Mouse (Mus musculus) forebrain, embryonic 13.5 days (tissue): ENCODE measurements at regions not wholly inside any gene's neighbourhood (a gene's known extent, or its start where the extent isn't known, plus 50 kb on each side); places are given as distances from the start of the nearest gene placed in this dataset.

Source experiments
- ATAC-seq: fragments of 200-750 bp; cut with Nextera tagmentation; 2 replicates; pipeline ENCODE4 v1.8.0; 2017
- H3K27ac ChIP-seq: fragments of 300-500 bp; sonication (generic); 2 replicates; pipeline ENCODE4 v1.5.1; 2015; ENCODE audit warnings: inconsistent platforms, mild to moderate bottlenecking, moderate library complexity
- H3K27me3 ChIP-seq: fragments of 300-500 bp; sonication (generic); 2 replicates; pipeline ENCODE4 v1.6.1; 2015; ENCODE audit warnings: mild to moderate bottlenecking, inconsistent platforms
- H3K36me3 ChIP-seq: fragments of 300-500 bp; sonication (generic); 2 replicates; pipeline ENCODE4 v1.6.1; 2015; ENCODE audit warnings: mild to moderate bottlenecking, inconsistent platforms; ENCODE audit not compliant: poor library complexity, severe bottlenecking
- H3K4me1 ChIP-seq: fragments of 300-500 bp; sonication (generic); 2 replicates; pipeline ENCODE4 v1.6.1; 2015; ENCODE audit warnings: inconsistent platforms
- H3K4me2 ChIP-seq: fragments of 300-500 bp; sonication (generic); 2 replicates; pipeline ENCODE4 v1.6.1; 2015; ENCODE audit warnings: inconsistent platforms, mild to moderate bottlenecking, moderate library complexity
- H3K4me3 ChIP-seq: fragments of 300-500 bp; sonication (generic); 2 replicates; pipeline ENCODE4 v1.5.1; 2015; ENCODE audit warnings: mild to moderate bottlenecking, inconsistent platforms
- H3K9ac ChIP-seq: fragments of 300-500 bp; sonication (generic); 2 replicates; pipeline ENCODE4 v1.6.1; 2015; ENCODE audit warnings: mild to moderate bottlenecking, inconsistent platforms
- H3K9me3 ChIP-seq: fragments of 300-500 bp; sonication (generic); replicated peaks from 2 replicates; pipeline ENCODE4 v1.6.1; 2016; ENCODE audit warnings: inconsistent platforms
- WGBS: fragments of 180-500 bp; shearing (Covaris S2); methylation state at CpG from one replicate; pipeline ENCODE4 v1.1.7; 2015; 5-methylcytosine and 5-hydroxymethylcytosine counted together

GRCm38 (mm10) chr3:118418981-118419380 lies 142.9 kb upstream of the Dpyd start:
- H3K36me3 ChIP-seq = no peaks in the 10 kb centered on the region
- H3K27me3 ChIP-seq = no peaks in the 10 kb centered on the region
- 86% methylated on average over 3 of the region's 3 CpGs for WGBS
- H3K4me2 ChIP-seq = no peak overlapping the region
- H3K9ac ChIP-seq = no peak overlapping the region
- no peaks in the 10 kb centered on the region for H3K4me1 ChIP-seq
- no peak overlapping the region for H3K4me3 ChIP-seq
- no peaks in the 10 kb centered on the region for H3K9me3 ChIP-seq
- no peak for ATAC-seq
- H3K27ac ChIP-seq = no peak overlapping the region

- no peak for ATAC-seq
- Histone ChIP-seq H3K27ac (no peak overlapping the region), H3K9ac (no peak overlapping the region), H3K9me3 (no peaks in the 10 kb centered on the region), H3K27me3 (0 out of 2 replicates have a peak, but pooled peaks cover 3% of the 10 kb centered on the region), H3K36me3 (no peaks in the 10 kb centered on the region), H3K4me1 (peaks cover 9% of the 10 kb centered on the region), H3K4me3 (no peak overlapping the region), H3K4me2 (no peak overlapping the region)
- 30% methylated on average over 3 of the region's 3 CpGs for WGBS
Observed at GRCm38 (mm10) chr3:118421701-118422100, 140.2 kb upstream of the Dpyd start.

- no peak for ATAC-seq
- Histone ChIP-seq H3K4me3 (peak overlapping the region; percentile 32), H3K9me3 (no peaks in the 10 kb centered on the region), H3K36me3 (no peaks in the 10 kb centered on the region), H3K27ac (no peak overlapping the region), H3K9ac (peak overlapping the region; percentile 52), H3K27me3 (peaks cover 3% of the 10 kb centered on the region; the same call in 1 of the 2 replicates), H3K4me1 (peaks cover 17% of the 10 kb centered on the region), H3K4me2 (peak overlapping the region; percentile 60)
- WGBS = 3% methylated on average over 19 of the region's 19 CpGs
Observed at GRCm38 (mm10) chr3:118425748-118426147, 136.2 kb upstream of the Dpyd start.

DNA sequence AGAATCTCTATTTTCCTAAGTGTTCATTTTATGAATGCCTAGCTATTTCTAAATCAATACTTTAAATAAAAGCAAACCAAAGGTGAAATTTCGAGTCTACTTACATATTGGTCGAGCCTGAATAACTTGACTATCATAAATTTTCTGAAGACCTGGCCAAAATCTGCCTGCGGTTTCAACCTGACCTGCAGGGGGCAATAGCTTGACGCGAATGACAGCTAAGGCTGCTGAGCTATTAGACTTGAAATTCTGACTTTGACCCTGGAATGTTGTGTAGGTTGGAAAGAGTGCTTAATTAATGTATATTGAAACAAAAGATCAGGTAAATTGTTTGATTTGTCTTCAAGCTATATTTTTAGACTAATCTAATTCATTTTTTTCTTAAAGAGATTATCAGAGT lies 133.4 kb upstream of the Dpyd start:
- Histone ChIP-seq H3K27ac (no peak overlapping the region), H3K4me1 (peaks cover 25% of the 10 kb centered on the region), H3K9me3 (no peaks in the 10 kb centered on the region), H3K9ac (no peak overlapping the region), H3K4me2 (no peak overlapping the region), H3K4me3 (no peak overlapping the region), H3K36me3 (no peaks in the 10 kb centered on the region), H3K27me3 (peaks cover 13% of the 10 kb centered on the region)
- no peak for ATAC-seq
- WGBS = 5% methylated on average over 5 of the region's 5 CpGs

DNA sequence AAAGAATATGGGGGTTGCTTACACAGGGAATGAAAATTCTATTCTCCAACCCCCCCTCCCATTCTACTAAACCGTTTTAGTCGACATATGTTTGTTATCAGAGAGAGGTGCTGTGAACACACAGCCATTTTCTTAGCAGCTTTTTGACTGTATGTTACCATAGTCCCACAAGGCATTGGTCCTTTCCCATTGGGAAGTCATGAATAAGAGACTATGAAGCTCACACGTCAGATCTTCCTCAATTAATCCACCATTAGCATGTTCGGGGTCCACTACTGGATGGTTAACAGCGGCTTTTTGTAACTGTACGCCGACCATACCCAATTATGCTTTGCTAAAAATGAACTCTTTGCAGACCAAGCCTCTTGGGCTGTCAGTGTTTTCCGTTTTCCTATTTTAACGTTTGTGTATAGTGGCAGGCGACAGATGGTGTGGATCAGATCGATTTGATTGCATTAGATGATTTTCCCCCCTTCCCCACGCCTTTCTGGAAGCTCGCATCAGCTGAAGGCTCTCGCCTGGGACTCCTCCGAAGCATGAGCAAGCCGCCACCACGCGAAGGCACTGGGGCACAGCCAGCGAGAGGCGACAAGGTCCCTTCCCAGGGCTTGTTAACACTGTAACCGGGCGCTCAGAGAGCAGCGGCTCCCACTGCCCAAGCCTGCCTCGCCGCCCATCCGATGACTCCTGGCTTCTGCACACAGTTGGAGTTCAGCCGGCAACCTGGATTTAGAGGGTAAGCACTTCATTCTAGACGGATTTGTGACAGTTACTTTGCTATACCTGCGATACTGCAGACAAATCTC lies 131.9 kb upstream of the Dpyd start:
- peak overlapping the region; percentile 77 for H3K9ac ChIP-seq
- no peaks in the 10 kb centered on the region for H3K9me3 ChIP-seq
- peak; percentile 69 for ATAC-seq
- H3K4me1 ChIP-seq = peaks cover 34% of the 10 kb centered on the region
- H3K4me3 ChIP-seq = peak overlapping the region; percentile 54
- H3K36me3 ChIP-seq = no peaks in the 10 kb centered on the region
- H3K27ac ChIP-seq = peak overlapping the region; percentile 90
- peak overlapping the region; percentile 96 for H3K4me2 ChIP-seq
- peaks cover 11% of the 10 kb centered on the region for H3K27me3 ChIP-seq
- WGBS = 4% methylated on average over 29 of the region's 29 CpGs

DNA sequence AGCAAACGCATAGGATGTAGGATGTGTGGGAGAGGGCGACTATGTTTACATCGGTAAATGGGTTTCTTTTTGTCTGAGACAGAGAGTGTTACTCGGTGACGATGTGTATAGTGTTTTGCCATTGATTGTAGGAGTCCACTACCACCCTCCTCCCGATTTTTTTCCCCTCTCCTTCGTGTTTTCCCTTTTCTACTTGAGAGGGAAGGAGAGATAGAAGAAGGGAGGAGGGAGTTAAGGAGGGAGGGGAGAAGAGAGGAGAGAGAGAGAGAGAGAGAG lies 131.4 kb upstream of the Dpyd start:
- Histone ChIP-seq H3K27me3 (peaks cover 17% of the 10 kb centered on the region), H3K9me3 (no peaks in the 10 kb centered on the region), H3K4me1 (peaks cover 38% of the 10 kb centered on the region), H3K36me3 (no peaks in the 10 kb centered on the region), H3K4me2 (peak overlapping the region; percentile 96), H3K27ac (peak overlapping the region; percentile 90), H3K4me3 (peak overlapping the region; percentile 54), H3K9ac (peak overlapping the region; percentile 77)
- 0% methylated on average over 7 of the region's 7 CpGs for WGBS
- ATAC-seq = peak; percentile 31

DNA sequence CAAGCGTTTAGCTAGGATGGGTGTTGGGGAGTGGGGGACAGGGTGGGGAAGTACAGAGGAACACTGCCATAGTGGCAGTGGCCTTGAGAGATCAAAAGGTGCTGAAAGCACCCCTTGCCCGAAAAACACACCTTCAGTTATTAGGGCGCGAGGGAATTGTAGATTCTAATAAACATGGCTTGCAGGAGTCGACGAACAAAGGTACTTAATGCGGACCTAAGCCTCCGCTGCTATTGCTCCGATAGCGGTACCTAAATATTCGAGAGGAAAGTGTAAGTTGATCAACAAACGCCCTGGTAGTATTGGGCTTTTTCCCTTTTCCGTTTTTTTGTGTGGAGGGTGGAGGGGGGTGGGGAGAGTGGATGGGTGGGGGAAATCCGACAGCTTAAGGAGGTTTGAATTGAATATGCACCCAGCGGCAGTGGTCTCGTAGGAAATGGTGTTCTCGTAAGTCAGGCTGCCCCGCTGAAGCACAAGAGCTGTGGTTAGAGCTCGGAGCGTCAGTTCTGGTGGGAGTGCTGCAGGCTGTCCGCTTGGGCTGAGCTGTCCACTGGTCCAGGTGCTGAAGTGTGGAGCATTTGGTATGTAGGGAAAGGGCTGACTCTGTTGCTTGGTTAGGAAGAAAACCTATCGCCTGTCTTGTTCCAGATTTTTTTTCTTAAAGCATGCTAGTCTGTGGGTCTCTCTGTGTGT lies 130.8 kb upstream of the Dpyd start:
- H3K9ac ChIP-seq = peak overlapping the region; percentile 77
- H3K36me3 ChIP-seq = no peaks in the 10 kb centered on the region
- H3K27ac ChIP-seq = peak overlapping the region; percentile 90
- ATAC-seq = peak; percentile 59
- no peaks in the 10 kb centered on the region for H3K9me3 ChIP-seq
- peak overlapping the region; percentile 54 for H3K4me3 ChIP-seq
- H3K27me3 ChIP-seq = peaks cover 20% of the 10 kb centered on the region
- H3K4me2 ChIP-seq = peak overlapping the region; percentile 96
- under 1% methylated on average over 22 of the region's 22 CpGs for WGBS
- H3K4me1 ChIP-seq = peaks cover 32% of the 10 kb centered on the region; the same call in 1 of the 2 replicates

DNA sequence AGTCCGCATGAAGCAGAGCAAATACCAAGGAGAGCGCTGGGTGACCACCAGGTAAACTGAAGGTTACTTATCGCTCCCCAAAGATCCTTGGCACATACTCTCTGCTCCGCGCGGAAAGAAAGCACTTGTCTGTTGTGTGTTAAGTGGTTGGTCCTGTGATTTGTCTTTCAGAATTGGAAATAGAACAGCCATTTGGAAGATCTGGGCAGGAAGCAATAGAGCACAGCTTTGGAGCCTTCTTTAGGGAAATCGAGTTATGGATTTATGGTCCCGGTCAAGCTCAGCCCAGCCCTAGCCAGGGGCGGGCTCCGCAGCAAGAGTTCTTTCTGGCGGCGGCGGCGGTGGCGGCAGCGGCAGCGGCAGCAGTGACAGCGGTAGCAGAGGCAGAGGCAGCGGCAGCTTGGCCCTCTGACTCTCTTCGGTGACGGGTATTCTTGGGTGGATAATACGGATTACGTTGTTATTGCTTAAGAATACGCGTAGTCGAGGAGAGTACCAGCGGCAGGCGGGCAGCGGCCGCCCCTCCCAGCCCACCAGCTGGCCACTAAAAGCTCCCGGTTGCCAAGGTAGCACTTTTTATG lies 128.4 kb upstream of the Dpyd start:
- peak overlapping the region; percentile 54 for H3K4me3 ChIP-seq
- under 1% methylated on average over 31 of the region's 31 CpGs for WGBS
- ATAC-seq = peak; percentile 41
- peak overlapping the region; percentile 96 for H3K4me2 ChIP-seq
- H3K9ac ChIP-seq = peak overlapping the region; percentile 77
- no peaks in the 10 kb centered on the region for H3K36me3 ChIP-seq
- H3K27ac ChIP-seq = peak overlapping the region; percentile 76
- peaks cover 20% of the 10 kb centered on the region for H3K27me3 ChIP-seq
- peaks cover 31% of the 10 kb centered on the region; the same call in 1 of the 2 replicates for H3K4me1 ChIP-seq
- H3K9me3 ChIP-seq = no peaks in the 10 kb centered on the region

DNA sequence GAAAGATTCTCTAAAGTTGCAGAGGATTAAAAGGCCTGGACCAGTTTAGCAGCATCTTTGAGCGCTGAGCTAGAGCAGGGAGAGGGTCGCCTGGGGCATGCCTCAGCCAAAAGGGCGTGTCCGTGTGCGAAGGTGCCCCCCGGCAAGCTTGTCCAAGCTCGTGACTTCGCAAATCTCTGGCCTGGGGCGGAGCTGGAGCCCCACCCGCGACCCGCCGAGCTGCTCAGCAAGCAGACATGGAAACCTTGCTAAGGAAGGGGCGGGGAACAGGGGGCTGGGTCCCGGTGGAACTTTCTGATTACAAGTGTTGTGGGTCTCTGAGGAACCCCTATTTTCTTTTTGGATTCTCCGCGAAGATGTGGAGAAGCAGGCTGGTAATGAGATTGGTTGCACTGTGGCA lies 127.6 kb upstream of the Dpyd start:
- ATAC-seq = peak; percentile 20
- WGBS = under 1% methylated on average over 17 of the region's 17 CpGs
- Histone ChIP-seq H3K36me3 (no peaks in the 10 kb centered on the region), H3K4me2 (peak overlapping the region; percentile 96), H3K27ac (peak overlapping the region; percentile 76), H3K4me1 (peaks cover 31% of the 10 kb centered on the region; the same call in 1 of the 2 replicates), H3K9ac (peak overlapping the region; percentile 77), H3K27me3 (peaks cover 20% of the 10 kb centered on the region), H3K9me3 (no peaks in the 10 kb centered on the region), H3K4me3 (peak overlapping the region; percentile 54)

GRCm38 (mm10) chr3:118434847-118435246 lies 127.1 kb upstream of the Dpyd start:
- H3K27me3 ChIP-seq = peaks cover 20% of the 10 kb centered on the region
- H3K9ac ChIP-seq = peak overlapping the region; percentile 77
- 2% methylated on average over 13 of the region's 13 CpGs for WGBS
- ATAC-seq = no peak
- H3K4me3 ChIP-seq = peak overlapping the region; percentile 54
- H3K4me1 ChIP-seq = peaks cover 28% of the 10 kb centered on the region; the same call in 1 of the 2 replicates
- H3K9me3 ChIP-seq = no peaks in the 10 kb centered on the region
- H3K4me2 ChIP-seq = peak overlapping the region; percentile 96
- no peaks in the 10 kb centered on the region for H3K36me3 ChIP-seq
- H3K27ac ChIP-seq = peak overlapping the region; percentile 76; the same call in 1 of the 2 replicates

GRCm38 (mm10) chr3:118435248-118435647 lies 126.7 kb upstream of the Dpyd start:
- peak overlapping the region; percentile 54 for H3K4me3 ChIP-seq
- H3K9ac ChIP-seq = peak overlapping the region; percentile 77
- peaks cover 20% of the 10 kb centered on the region for H3K27me3 ChIP-seq
- H3K27ac ChIP-seq = peak overlapping the region; percentile 21; the same call in 1 of the 2 replicates
- 5% methylated on average over 9 of the region's 9 CpGs for WGBS
- H3K36me3 ChIP-seq = no peaks in the 10 kb centered on the region
- H3K4me2 ChIP-seq = peak overlapping the region; percentile 96
- no peaks in the 10 kb centered on the region for H3K9me3 ChIP-seq
- H3K4me1 ChIP-seq = peaks cover 24% of the 10 kb centered on the region; the same call in 1 of the 2 replicates
- ATAC-seq = no peak

DNA sequence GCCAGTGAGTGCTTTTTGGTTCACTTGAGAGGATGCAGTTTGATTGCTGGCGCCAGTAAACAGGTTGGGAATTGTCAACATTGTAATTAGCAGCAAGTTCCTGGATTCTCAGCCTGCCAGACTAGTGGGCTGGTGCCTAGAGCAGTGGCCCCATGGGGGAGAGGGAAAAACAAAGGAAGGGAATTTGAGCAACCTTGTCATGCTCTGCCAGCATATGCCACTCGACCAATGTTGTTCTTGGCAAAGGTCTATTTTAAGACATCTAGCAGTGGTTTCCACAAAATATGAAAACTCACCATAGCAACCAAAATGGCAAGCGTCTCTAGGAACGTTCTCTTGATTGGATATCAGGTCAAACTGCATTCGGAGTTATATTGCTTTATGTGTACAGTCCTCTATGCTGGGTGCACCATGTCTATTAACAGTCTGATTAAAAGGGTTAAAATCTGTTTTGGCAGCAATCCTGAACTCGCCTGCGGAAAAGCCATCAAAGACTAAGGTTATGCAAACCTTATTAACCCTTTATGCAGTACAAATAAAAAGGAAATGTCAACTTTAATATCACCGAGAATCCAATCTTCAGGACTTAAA lies 118.1 kb upstream of the Dpyd start:
- no peak overlapping the region for H3K9ac ChIP-seq
- H3K27ac ChIP-seq = no peak overlapping the region
- H3K9me3 ChIP-seq = no peaks in the 10 kb centered on the region
- WGBS = 35% methylated on average over 8 of the region's 8 CpGs
- H3K4me1 ChIP-seq = peaks cover 21% of the 10 kb centered on the region; the same call in 1 of the 2 replicates
- H3K36me3 ChIP-seq = no peaks in the 10 kb centered on the region
- ATAC-seq = peak; percentile 91
- no peak overlapping the region for H3K4me3 ChIP-seq
- H3K4me2 ChIP-seq = peak overlapping the region; percentile 6
- H3K27me3 ChIP-seq = no peaks in the 10 kb centered on the region
